Mouse (Mus musculus): ENCODE data around the gene Tsen2. TPM values are rescaled to one million over a fixed set of nuclear protein-coding genes. Genes with fewer than 3 reads are reported as not detected.
A peak's percentile ranks its signal among the peaks of the same experiment; 100 is the strongest.

The Tsen2 gene
- 11.5 and 14.4 TPM in 2 replicates for total RNA-seq (2014; fragmentation: Nextera tagmentation)
- total RNA-seq (2017) = 14.6 and 19.9 TPM in 2 replicates
- polyA plus RNA-seq (2012) = 3.7 and 8.9 TPM in 2 replicates

- no peaks in the 10 kb centered on the region for H3K9me3 ChIP-seq (replicated peaks)
- TF ChIP-seq GATA2 (IDR thresholded peaks at IDR 0.05; ENCODE audit: borderline replicate concordance, low read depth, low read length) (no peak), CTCF (IDR thresholded peaks at IDR 0.05; ENCODE audit: low read depth, low read length) (no peak), GATA1 (IDR thresholded peaks at IDR 0.05; ENCODE audit: borderline replicate concordance, low read length) (no peak), POLR2AphosphoS5 (IDR thresholded peaks at IDR 0.05; ENCODE audit: insufficient replicate concordance, low read depth, low read length) (no peak), TAL1 (conservative IDR thresholded peaks at IDR 0.05; ENCODE audit: low read depth, low read length) (no peak)
These were observed at the start of gene Tsen2 for GRCm38 (mm10) chr6:115544442-115544970. TSS of gene Tsen2 (plus strand) at chr6:115544664.

DNA sequence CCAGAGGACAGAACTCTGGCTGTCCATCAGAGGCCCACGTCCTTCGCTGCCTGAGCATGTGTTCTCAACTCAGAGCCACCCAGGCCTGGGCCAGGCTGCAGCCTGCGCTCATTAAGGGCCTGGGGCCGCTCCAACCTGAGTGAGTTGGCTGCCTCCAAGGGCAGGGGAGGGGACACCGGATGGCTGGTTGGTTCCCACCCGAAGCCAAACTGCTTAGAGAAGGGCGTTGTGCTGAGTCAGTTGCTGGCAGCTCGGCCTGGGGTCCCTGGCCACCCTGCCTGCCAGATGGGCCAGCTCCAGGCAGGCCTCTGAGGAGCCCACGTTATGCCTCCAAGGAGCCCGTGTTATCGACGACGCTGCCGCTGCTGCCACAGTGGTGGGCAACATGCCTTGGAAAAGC lies 44.9 kb upstream of the Tsen2 start:
- H3K4me1 ChIP-seq (ENCODE audit: insufficient read depth, low read depth, low read length) = no peaks in the 10 kb centered on the region
- no peak overlapping the region for H3K4me3 ChIP-seq (ENCODE audit: low read depth, low read length)
- peaks cover 23% of the 10 kb centered on the region for H3K27me3 ChIP-seq (ENCODE audit: insufficient read depth, low read length)
- no peaks in the 10 kb centered on the region for H3K9me3 ChIP-seq (replicated peaks)
- H3K36me3 ChIP-seq (replicated peaks) = no peaks in the 10 kb centered on the region
- no peak for ATAC-seq (ENCODE audit: extremely low read depth, insufficient number of reproducible peaks, low FRiP score, poor library complexity, severe bottlenecking)
- TF ChIP-seq TAL1 (conservative IDR thresholded peaks at IDR 0.05; ENCODE audit: low read depth, low read length) (no peak), CTCF (IDR thresholded peaks at IDR 0.05; ENCODE audit: low read depth, low read length) (no peak), GATA1 (IDR thresholded peaks at IDR 0.05; ENCODE audit: borderline replicate concordance, low read length) (no peak)
- no peak for DNase-seq (ENCODE audit: low spot score)

More at GRCm38 (mm10) chr6:115544442-115544970, at the start of gene Tsen2:
- H3K4me1 ChIP-seq (ENCODE audit: insufficient read depth, low read depth, low read length) = peaks cover 50% of the 10 kb centered on the region
- DNase-seq (ENCODE audit: low spot score) (peak; percentile 92), ATAC-seq (ENCODE audit: extremely low read depth, insufficient number of reproducible peaks, low FRiP score, poor library complexity, severe bottlenecking) (peak; percentile 85)
- peaks cover 2% of the 10 kb centered on the region; the same call in 1 of the 2 replicates for H3K27me3 ChIP-seq (ENCODE audit: insufficient read depth, low read length)
- H3K36me3 ChIP-seq (replicated peaks) = peaks cover 36% of the 10 kb centered on the region
- H3K4me3 ChIP-seq (ENCODE audit: low read depth, low read length) = peak within 1 kb of the TSS; percentile 86

DNA sequence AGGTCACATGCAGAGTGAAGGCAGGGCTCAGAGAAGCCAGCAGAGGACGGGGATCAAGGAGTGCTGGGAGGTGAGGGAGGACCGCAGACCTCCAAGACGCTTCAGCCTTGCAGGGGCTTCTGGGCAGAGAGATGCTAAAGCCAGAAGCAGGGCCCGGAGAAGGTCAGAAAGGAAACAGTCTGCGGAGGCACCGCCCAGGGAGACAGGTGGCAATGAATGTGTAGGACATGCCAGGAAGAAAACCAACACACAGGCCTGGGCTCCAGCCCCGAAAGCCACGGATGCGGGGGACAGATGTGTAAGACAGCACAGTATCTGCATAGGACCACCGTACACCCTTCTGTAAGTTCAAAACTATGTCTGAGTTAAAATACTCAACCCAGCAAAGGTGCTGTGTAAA lies 44.2 kb upstream of the Tsen2 start:
- Histone ChIP-seq H3K9me3 (replicated peaks) (no peaks in the 10 kb centered on the region), H3K27me3 (ENCODE audit: insufficient read depth, low read length) (peaks cover 23% of the 10 kb centered on the region), H3K4me1 (ENCODE audit: insufficient read depth, low read depth, low read length) (no peaks in the 10 kb centered on the region), H3K4me3 (ENCODE audit: low read depth, low read length) (no peak overlapping the region), H3K36me3 (replicated peaks) (no peaks in the 10 kb centered on the region)
- no peak for TF ChIP-seq GATA2 (IDR thresholded peaks at IDR 0.05; ENCODE audit: borderline replicate concordance, low read depth, low read length)
- TF ChIP-seq GATA1 (IDR thresholded peaks at IDR 0.05; ENCODE audit: borderline replicate concordance, low read length) = no peak
- no peak for TF ChIP-seq POLR2AphosphoS5 (IDR thresholded peaks at IDR 0.05; ENCODE audit: insufficient replicate concordance, low read depth, low read length)
- TF ChIP-seq TAL1 (conservative IDR thresholded peaks at IDR 0.05; ENCODE audit: low read depth, low read length) = no peak
- TF ChIP-seq CTCF (IDR thresholded peaks at IDR 0.05; ENCODE audit: low read depth, low read length) = no peak
- DNase-seq (ENCODE audit: low spot score) = no peak
- ATAC-seq (ENCODE audit: extremely low read depth, insufficient number of reproducible peaks, low FRiP score, poor library complexity, severe bottlenecking) = no peak

DNA sequence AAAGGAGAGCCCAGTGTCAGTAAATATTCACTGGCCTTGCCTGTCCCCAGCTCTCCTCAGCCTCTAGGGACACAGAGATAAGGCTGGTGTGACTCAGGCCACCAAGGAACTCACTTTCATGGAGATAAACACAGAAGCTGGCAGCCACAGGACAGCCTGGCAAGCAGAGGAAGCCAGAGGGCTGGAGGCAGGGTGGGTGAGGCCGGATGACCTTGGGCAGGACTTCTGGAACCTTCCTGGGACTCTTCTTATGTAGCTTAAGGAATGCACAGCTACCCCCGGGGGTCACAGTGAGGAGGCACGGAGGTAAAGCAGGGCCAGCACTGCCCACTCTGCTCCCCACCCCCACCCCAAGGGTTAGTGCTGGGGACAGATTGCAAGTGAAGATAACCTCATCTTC lies 43.3 kb upstream of the Tsen2 start:
- Histone ChIP-seq H3K9me3 (replicated peaks) (no peaks in the 10 kb centered on the region), H3K36me3 (replicated peaks) (no peaks in the 10 kb centered on the region), H3K4me1 (ENCODE audit: insufficient read depth, low read depth, low read length) (no peaks in the 10 kb centered on the region), H3K4me3 (ENCODE audit: low read depth, low read length) (no peak overlapping the region), H3K27me3 (ENCODE audit: insufficient read depth, low read length) (peaks cover 23% of the 10 kb centered on the region)
- TF ChIP-seq GATA1 (IDR thresholded peaks at IDR 0.05; ENCODE audit: borderline replicate concordance, low read length) (no peak), POLR2AphosphoS5 (IDR thresholded peaks at IDR 0.05; ENCODE audit: insufficient replicate concordance, low read depth, low read length) (no peak), TAL1 (conservative IDR thresholded peaks at IDR 0.05; ENCODE audit: low read depth, low read length) (no peak), GATA2 (IDR thresholded peaks at IDR 0.05; ENCODE audit: borderline replicate concordance, low read depth, low read length) (no peak), CTCF (IDR thresholded peaks at IDR 0.05; ENCODE audit: low read depth, low read length) (no peak)
- DNase-seq (ENCODE audit: low spot score) = no peak
- ATAC-seq (ENCODE audit: extremely low read depth, insufficient number of reproducible peaks, low FRiP score, poor library complexity, severe bottlenecking) = peak; percentile 22; the same call in 1 of the 2 replicates

DNA sequence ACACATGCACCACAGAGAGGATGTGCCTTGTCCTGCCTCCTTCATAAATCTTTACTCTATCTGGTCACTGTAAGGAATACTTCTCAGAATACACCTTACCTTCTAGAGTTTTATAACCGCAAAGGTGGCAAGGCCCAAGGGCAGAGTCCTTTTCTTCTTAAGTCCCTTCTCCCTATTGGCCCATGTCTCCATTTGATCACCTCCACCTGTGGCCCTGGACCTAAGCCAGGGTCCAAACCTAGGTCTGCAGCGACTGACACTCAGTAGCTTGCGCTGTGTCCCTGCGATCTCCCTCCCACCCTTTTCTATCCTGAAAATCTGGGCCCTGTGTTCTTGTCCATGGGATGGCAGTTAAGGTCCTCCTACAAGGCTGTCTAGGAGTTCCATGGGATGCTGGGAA lies 41.4 kb upstream of the Tsen2 start:
- no peaks in the 10 kb centered on the region for H3K36me3 ChIP-seq (replicated peaks)
- no peak for ATAC-seq (ENCODE audit: extremely low read depth, insufficient number of reproducible peaks, low FRiP score, poor library complexity, severe bottlenecking)
- peaks cover 23% of the 10 kb centered on the region for H3K27me3 ChIP-seq (ENCODE audit: insufficient read depth, low read length)
- no peak overlapping the region for H3K4me3 ChIP-seq (ENCODE audit: low read depth, low read length)
- TF ChIP-seq CTCF (IDR thresholded peaks at IDR 0.05; ENCODE audit: low read depth, low read length) = no peak
- no peak for TF ChIP-seq GATA2 (IDR thresholded peaks at IDR 0.05; ENCODE audit: borderline replicate concordance, low read depth, low read length)
- no peak for TF ChIP-seq POLR2AphosphoS5 (IDR thresholded peaks at IDR 0.05; ENCODE audit: insufficient replicate concordance, low read depth, low read length)
- no peak for TF ChIP-seq GATA1 (IDR thresholded peaks at IDR 0.05; ENCODE audit: borderline replicate concordance, low read length)
- no peak for TF ChIP-seq TAL1 (conservative IDR thresholded peaks at IDR 0.05; ENCODE audit: low read depth, low read length)
- no peaks in the 10 kb centered on the region for H3K9me3 ChIP-seq (replicated peaks)
- no peaks in the 10 kb centered on the region for H3K4me1 ChIP-seq (ENCODE audit: insufficient read depth, low read depth, low read length)
- no peak for DNase-seq (ENCODE audit: low spot score)

- H3K27me3 ChIP-seq (ENCODE audit: insufficient read depth, low read length) = peaks cover 23% of the 10 kb centered on the region
- H3K9me3 ChIP-seq (replicated peaks) = no peaks in the 10 kb centered on the region
- no peak for ATAC-seq (ENCODE audit: extremely low read depth, insufficient number of reproducible peaks, low FRiP score, poor library complexity, severe bottlenecking)
- H3K36me3 ChIP-seq (replicated peaks) = no peaks in the 10 kb centered on the region
- no peak for TF ChIP-seq CTCF (IDR thresholded peaks at IDR 0.05; ENCODE audit: low read depth, low read length)
- no peak for TF ChIP-seq GATA2 (IDR thresholded peaks at IDR 0.05; ENCODE audit: borderline replicate concordance, low read depth, low read length)
- no peak for TF ChIP-seq POLR2AphosphoS5 (IDR thresholded peaks at IDR 0.05; ENCODE audit: insufficient replicate concordance, low read depth, low read length)
- TF ChIP-seq GATA1 (IDR thresholded peaks at IDR 0.05; ENCODE audit: borderline replicate concordance, low read length) = no peak
- no peak for TF ChIP-seq TAL1 (conservative IDR thresholded peaks at IDR 0.05; ENCODE audit: low read depth, low read length)
- H3K4me3 ChIP-seq (ENCODE audit: low read depth, low read length) = no peak overlapping the region
- no peaks in the 10 kb centered on the region for H3K4me1 ChIP-seq (ENCODE audit: insufficient read depth, low read depth, low read length)
- DNase-seq (ENCODE audit: low spot score) = no peak
These were observed 40.8 kb upstream of the Tsen2 start for GRCm38 (mm10) chr6:115503549-115504159.

Data from G1E (cell line).